Mouse (Mus musculus) A20 (cell line): ENCODE data around the gene Thsd7b.
"Not testable (repeated sequence)": the region's sequence is repeated elsewhere in the genome, so short reads cannot be mapped to it uniquely, and the experiment has no call there.

Experiments used
- DNase-seq: peaks from one replicate; pipeline ENCODE4 v3.0.0-alpha.2; 2011; ENCODE audit warnings: low read depth, low spot score

Gene Thsd7b

GRCm38 (mm10) chr1:129843416-129843815 lies 570.3 kb downstream of the Thsd7b start:
- peak; percentile 4 for DNase-seq

- DNase-seq, result no peak
These were observed 577.0 kb downstream of the Thsd7b start for GRCm38 (mm10) chr1:129850007-129850564.

- DNase-seq, result no peak
These were observed 594.6 kb downstream of the Thsd7b start for GRCm38 (mm10) chr1:129867714-129868113.

DNA sequence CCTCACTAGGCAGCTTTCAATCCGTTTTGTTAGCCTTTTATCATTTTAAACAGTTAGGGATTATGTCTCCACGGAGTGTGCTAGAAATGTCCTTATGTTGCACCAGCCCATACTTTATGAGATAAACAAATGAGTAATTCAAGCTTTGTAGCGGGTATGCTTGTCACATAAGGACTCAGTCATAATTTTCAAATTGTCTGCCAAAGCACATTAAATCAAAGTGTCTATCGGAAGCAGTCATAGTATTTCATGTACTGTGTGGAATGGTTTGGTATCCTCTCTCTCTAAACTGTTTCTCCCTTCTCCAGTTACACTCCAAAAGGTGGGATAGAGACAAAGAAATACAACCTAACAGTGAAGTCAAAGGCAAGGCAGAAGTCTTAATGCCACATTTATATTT lies 601.3 kb downstream of the Thsd7b start:
- DNase-seq, result no peak

DNA sequence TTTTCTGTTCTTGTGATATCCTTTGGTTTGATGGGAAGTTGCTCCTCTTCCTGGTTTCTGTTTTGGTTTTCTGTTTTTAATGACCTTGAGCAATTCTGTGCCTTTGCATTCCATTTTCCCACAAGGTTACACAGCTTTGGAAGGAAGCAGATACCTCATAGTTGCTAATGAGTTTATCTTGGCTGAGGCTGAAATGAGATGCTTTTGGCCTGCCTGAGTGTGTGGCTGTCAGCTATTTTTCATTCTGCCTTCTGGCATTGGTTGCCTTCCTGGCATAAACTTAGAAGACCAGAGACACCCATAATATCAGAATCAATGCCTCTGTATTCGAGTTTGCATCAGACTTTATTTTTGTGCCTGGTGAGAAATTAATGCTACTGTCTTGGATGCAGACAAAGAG lies 614.8 kb downstream of the Thsd7b start:
- DNase-seq, result no peak

DNA sequence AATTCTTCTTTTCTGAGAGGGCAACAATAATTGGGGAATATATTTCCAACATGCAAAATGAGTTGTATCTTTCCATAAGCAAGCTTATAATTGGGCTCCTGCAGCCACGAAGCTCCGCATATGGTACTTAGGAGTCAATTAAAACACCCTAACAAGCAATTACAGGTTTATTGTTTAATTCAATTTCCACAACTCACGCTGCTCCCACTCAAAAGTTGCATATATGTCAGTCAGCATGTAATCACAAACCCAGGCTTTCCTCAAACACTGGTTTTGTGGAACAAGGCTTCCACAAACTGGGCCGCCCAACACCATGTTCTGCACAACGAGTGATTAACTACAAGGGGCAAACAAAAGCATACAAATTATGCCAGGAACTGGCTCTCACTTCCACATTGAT lies 625.0 kb downstream of the Thsd7b start:
- DNase-seq, result no peak

GRCm38 (mm10) chr1:129915484-129915883 lies 642.4 kb downstream of the Thsd7b start:
- no peak for DNase-seq

DNA sequence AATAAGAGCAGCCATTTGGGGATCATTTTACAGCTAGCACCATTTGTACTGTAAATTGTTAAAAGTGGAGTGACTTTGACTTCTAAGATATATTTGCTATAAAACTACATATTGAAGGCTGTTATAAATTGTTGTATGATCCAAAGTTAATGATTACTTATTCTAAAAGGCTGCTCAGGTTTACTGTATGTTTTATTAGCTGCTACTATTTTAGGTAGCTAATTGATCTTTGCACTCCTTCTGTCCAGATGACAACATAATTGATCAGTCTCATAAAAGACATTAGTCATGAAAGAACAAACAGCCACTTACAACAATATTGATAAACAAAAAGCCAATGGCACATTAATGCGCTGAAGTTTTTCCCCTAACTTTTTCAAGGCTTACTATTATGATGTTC lies 644.5 kb downstream of the Thsd7b start:
- no peak for DNase-seq

GRCm38 (mm10) chr1:129919385-129919784 lies 646.3 kb downstream of the Thsd7b start:
- DNase-seq, result peak; percentile 3

GRCm38 (mm10) chr1:129931003-129931402 lies 657.9 kb downstream of the Thsd7b start:
- no peak for DNase-seq

DNA sequence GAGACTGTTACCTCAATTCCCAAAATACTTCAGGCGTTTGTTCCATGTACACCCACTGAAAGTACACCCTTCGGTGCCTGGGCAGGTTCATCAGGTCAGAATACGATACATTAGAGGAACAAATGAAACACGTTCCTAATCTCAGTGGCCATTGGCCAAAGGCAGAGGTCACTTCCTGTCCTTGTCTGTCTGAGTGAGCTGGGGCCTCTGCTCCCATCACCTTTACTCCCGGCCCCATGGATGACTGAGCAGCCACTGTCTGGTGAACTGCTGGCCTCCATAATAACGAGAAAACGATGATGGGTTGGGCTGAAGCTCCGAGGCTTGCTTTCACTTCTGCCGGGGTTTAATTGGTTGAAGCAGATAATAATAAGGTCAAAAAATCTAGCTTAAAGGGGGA lies 670.0 kb downstream of the Thsd7b start:
- no peak for DNase-seq

GRCm38 (mm10) chr1:129947026-129947425 lies 673.9 kb downstream of the Thsd7b start:
- DNase-seq, result no peak

GRCm38 (mm10) chr1:129955478-129955877 lies 682.4 kb downstream of the Thsd7b start:
- DNase-seq, result no peak

- no peak for DNase-seq
These were observed 683.5 kb downstream of the Thsd7b start for GRCm38 (mm10) chr1:129956625-129957024.

GRCm38 (mm10) chr1:129959352-129959751 lies 686.2 kb downstream of the Thsd7b start:
- not testable (repeated sequence) for DNase-seq

DNA sequence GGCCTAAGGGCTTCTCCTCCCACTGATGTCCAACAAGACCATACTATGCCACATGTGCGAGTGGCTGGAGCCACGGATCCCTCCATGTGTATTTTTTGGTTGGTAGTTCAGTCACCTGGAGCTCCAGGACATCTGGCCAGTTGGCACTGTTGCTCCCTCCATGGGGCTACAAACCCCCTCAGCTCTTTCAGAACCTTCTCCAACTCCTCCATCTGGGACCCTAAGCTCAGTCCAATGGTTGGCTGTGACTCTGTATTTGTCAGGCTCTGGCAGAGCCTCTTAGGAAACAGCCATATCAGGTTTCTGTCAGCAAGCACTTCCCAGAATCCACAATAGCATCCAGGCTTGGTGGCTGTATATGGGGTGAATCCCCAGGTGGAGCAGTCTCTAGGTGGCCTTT lies 690.1 kb downstream of the Thsd7b start:
- no peak for DNase-seq

GRCm38 (mm10) chr1:129989247-129989646 lies 716.1 kb downstream of the Thsd7b start:
- DNase-seq, result not testable (repeated sequence)

GRCm38 (mm10) chr1:129990821-129991220 lies 717.7 kb downstream of the Thsd7b start:
- DNase-seq, result no peak

DNA sequence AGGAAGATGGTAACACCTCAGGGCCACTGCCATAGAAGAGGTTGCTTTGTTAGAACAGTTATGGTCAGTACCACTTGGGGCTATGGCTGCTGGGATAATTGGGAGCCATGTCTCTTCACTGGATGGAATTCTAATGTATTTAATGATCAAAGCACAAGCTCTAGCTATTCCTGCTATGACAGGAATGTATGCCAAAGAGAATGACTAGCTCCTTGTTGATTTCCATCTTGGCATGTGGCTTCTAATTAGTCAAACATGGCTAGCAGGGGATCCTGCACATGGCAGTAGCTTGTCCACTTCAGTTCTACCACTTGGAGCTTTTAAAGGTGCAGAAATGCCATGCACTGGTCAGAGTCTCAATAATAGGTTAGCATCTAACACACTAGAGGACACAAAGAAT lies 781.9 kb downstream of the Thsd7b start:
- no peak for DNase-seq

- no peak for DNase-seq
These were observed 789.0 kb downstream of the Thsd7b start for GRCm38 (mm10) chr1:130062105-130062504.

DNA sequence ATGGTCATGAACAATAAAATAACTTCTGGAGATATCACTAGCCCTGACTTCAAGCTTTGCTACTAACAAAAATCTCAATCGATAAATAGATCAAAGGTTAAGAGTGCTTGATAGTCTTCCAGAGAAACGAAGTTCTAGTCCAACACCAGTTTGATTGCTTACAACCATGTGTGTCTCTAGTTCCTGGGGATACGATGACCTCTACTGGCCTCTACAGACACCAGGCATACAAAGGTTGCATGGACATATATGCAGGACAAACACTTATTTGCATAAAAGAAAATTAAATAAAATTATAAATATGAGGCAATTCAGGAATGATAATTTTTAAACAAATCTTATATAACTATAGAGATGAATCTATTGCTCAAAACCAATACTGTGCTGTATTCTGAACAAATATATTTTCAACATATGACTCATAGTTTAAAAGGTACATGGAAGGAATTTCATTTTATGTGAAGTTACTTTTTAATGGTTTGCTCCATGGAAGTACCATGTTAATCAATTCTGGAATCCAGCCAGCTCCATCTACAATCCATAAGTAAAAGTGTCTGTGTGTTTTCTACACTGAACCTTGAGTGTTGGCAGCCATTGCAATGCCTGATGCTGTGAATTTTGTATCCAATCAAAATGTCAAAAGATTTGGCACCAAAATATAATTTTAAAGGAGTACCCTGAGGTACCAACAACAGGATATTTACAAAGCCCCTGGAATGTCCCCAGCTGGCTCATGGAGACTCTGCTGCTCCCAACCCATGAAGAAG lies 793.3 kb downstream of the Thsd7b start:
- no peak for DNase-seq

DNA sequence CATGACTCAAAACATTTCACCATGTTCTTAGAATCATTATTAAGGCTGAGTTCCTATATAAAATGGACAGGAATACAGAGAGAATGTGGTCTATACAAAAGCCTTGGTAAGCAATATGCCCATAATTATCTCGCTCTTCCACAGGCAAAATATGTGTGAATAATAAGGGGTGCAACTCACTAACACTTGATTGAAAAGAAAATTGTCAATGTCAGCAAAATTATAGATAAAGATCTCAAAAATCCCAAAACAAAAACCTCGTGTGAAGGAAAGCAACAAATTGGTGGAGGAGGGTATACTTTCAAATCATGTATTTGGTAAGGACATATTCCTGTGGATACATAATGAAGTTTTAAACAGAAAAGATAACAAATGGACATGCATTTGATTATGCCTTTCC lies 810.7 kb downstream of the Thsd7b start:
- no peak for DNase-seq

DNA sequence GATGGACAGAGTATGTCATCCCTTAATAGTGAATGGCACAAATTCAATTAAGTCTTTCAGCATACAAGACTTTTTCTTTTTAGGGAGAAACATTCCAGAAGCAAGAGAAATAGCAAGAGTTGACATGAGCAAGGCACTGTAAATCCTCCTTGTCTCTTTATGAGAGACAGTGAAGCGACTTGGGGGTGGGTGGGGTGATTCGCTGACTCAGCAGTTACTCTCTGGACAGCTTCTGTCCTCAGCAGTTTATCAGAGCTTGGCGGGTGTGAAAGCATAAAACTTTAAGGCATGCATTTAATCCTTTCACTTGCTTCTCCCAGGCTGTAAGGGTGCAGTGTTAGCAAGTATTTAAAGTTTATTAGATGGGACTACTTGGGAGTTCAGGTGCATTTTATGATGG lies 812.1 kb downstream of the Thsd7b start:
- no peak for DNase-seq
